Mouse (Mus musculus): ENCODE measurements around the gene Tnni3. TPM values are rescaled to one million over a fixed set of nuclear protein-coding genes. Genes with fewer than 3 reads are reported as not detected.
"Not testable (repeated sequence)": the region's sequence is repeated elsewhere in the genome, so short reads cannot be mapped to it uniquely, and the experiment has no call there.

Tnni3 gene
- polyA plus RNA-seq (2012; fragmentation: generic; extraction: Trizol), result 0.91 TPM
- long read RNA-seq, experiment 1, partial matches to known transcripts, result 1 of 2 reads
- long read RNA-seq, experiment 1, other reads (novel, unspliced or antisense), result 0 of 2 reads
- long read RNA-seq, experiment 2, result 0 reads

DNA sequence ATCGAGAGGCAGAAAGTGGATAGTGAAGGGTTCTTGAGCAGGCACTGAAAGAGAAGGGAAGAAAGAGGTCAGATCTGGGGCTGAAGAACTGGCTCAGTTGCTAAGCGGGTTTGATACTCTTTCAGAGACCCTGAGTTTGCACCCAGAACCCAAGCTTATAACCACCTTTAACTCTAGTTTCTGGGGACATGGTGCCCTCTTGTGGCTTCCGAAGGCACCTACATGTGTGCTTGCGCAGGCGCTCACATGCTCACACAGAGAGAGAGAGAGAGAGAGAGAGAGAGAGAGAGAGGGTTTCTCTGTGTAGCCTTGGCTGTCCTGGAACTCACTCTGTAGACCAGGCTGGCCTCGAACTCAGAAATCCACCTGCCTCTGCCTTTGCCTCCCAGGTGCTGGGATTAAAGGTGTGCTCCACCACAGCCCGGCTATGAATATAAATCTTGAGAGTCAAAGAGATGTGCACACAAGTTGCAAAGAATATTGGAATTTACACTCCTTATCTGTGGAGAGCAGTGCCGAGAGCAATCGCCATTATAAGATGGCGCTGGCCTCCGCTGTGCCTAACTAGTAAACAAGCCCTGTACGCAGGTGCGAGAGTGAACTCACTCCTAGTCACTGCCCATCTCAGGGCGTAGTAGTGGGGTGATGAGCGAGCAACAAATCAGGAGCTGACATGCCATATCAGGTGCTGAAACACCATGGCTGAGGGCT is at the start of gene Tnni3:
TSS of gene Tnni3 (minus strand) at position 18 of the 711 bp plus-strand sequence.
- not testable (repeated sequence) for H3K79me3 ChIP-seq (ENCODE audit: low read depth); H3ac ChIP-seq (ENCODE audit: control insufficient read depth, insufficient read length, low read depth); H3K36me3 ChIP-seq (ENCODE audit: control insufficient read depth, insufficient read depth); H3K27me3 ChIP-seq (ENCODE audit: control insufficient read depth, insufficient read depth, insufficient read length); H3K79me2 ChIP-seq (ENCODE audit: control insufficient read depth, insufficient read depth); H3K4me3 ChIP-seq (ENCODE audit: insufficient read depth, poor library complexity, severe bottlenecking)
- TF ChIP-seq CTCF (IDR thresholded peaks at IDR 0.05; ENCODE audit: control insufficient read depth, insufficient read depth, insufficient read length), result peak; percentile 13

- H3K27me3 ChIP-seq (ENCODE audit: control insufficient read depth, insufficient read depth, insufficient read length); H3K79me3 ChIP-seq (ENCODE audit: low read depth); H3K79me2 ChIP-seq (ENCODE audit: control insufficient read depth, insufficient read depth); H3K36me3 ChIP-seq (ENCODE audit: control insufficient read depth, insufficient read depth); H3K4me3 ChIP-seq (ENCODE audit: insufficient read depth, poor library complexity, severe bottlenecking); H3ac ChIP-seq (ENCODE audit: control insufficient read depth, insufficient read length, low read depth): not testable (repeated sequence)
Observed at GRCm38 (mm10) chr7:4572361-4572760, 48.3 kb upstream of the Tnni3 start.

DNA sequence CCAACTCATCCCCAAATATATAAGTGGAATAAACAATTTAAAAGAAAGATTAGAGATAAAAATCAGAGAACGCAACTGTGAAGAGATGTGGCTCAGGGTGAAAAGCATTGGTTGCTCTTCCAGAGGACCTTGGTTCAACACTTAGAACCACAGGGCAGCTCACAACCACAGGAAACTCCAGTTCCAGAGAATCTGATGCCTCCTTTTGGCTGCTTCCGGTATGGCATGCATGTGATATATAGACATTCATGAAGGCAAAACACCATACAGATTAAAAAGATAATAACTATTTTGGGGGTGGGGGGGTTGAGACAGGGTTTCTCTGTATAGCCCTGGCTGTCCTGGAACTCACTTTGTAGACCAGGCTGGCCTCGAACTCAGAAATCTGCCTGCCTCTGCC is 38.6 kb upstream of the Tnni3 start:
- no peaks in the 10 kb centered on the region for H3K79me2 ChIP-seq (ENCODE audit: control insufficient read depth, insufficient read depth)
- H3K4me3 ChIP-seq (ENCODE audit: insufficient read depth, poor library complexity, severe bottlenecking), result no peak overlapping the region
- no peak overlapping the region for H3ac ChIP-seq (ENCODE audit: control insufficient read depth, insufficient read length, low read depth)
- no peaks in the 10 kb centered on the region for H3K79me3 ChIP-seq (ENCODE audit: low read depth)
- H3K27me3 ChIP-seq (ENCODE audit: control insufficient read depth, insufficient read depth, insufficient read length), result peaks cover 18% of the 10 kb centered on the region
- TF ChIP-seq MYOG (IDR thresholded peaks at IDR 0.05; ENCODE audit: control insufficient read depth, extremely low read depth, insufficient read length) (no peak), FOSL1 (IDR thresholded peaks at IDR 0.05; ENCODE audit: insufficient read depth, low read length, poor library complexity, severe bottlenecking) (no peak), CTCF (IDR thresholded peaks at IDR 0.05; ENCODE audit: control insufficient read depth, insufficient read depth, insufficient read length) (no peak), USF1 (IDR thresholded peaks at IDR 0.05; ENCODE audit: low read depth) (no peak), MYOD1 (IDR thresholded peaks at IDR 0.05; ENCODE audit: control insufficient read depth, insufficient read length, low read depth) (no peak), MAX (IDR thresholded peaks at IDR 0.05) (no peak), CEBPB (IDR thresholded peaks at IDR 0.05; ENCODE audit: low read depth) (no peak)
- H3K36me3 ChIP-seq (ENCODE audit: control insufficient read depth, insufficient read depth), result no peaks in the 10 kb centered on the region

GRCm38 (mm10) chr7:4557167-4557560 is 33.1 kb upstream of the Tnni3 start:
- H3K4me3 ChIP-seq (ENCODE audit: insufficient read depth, poor library complexity, severe bottlenecking), result no peak overlapping the region
- H3K27me3 ChIP-seq (ENCODE audit: control insufficient read depth, insufficient read depth, insufficient read length), result peaks cover 27% of the 10 kb centered on the region
- no peaks in the 10 kb centered on the region for H3K79me2 ChIP-seq (ENCODE audit: control insufficient read depth, insufficient read depth)
- no peak for TF ChIP-seq CEBPB (IDR thresholded peaks at IDR 0.05; ENCODE audit: low read depth)
- no peak for TF ChIP-seq FOSL1 (IDR thresholded peaks at IDR 0.05; ENCODE audit: insufficient read depth, low read length, poor library complexity, severe bottlenecking)
- no peak for TF ChIP-seq MAX (IDR thresholded peaks at IDR 0.05)
- no peak for TF ChIP-seq USF1 (IDR thresholded peaks at IDR 0.05; ENCODE audit: low read depth)
- no peak for TF ChIP-seq MYOG (IDR thresholded peaks at IDR 0.05; ENCODE audit: control insufficient read depth, extremely low read depth, insufficient read length)
- no peak for TF ChIP-seq CTCF (IDR thresholded peaks at IDR 0.05; ENCODE audit: control insufficient read depth, insufficient read depth, insufficient read length)
- TF ChIP-seq MYOD1 (IDR thresholded peaks at IDR 0.05; ENCODE audit: control insufficient read depth, insufficient read length, low read depth), result no peak
- H3K79me3 ChIP-seq (ENCODE audit: low read depth), result no peaks in the 10 kb centered on the region
- H3K36me3 ChIP-seq (ENCODE audit: control insufficient read depth, insufficient read depth), result no peaks in the 10 kb centered on the region
- H3ac ChIP-seq (ENCODE audit: control insufficient read depth, insufficient read length, low read depth), result no peak overlapping the region

DNA sequence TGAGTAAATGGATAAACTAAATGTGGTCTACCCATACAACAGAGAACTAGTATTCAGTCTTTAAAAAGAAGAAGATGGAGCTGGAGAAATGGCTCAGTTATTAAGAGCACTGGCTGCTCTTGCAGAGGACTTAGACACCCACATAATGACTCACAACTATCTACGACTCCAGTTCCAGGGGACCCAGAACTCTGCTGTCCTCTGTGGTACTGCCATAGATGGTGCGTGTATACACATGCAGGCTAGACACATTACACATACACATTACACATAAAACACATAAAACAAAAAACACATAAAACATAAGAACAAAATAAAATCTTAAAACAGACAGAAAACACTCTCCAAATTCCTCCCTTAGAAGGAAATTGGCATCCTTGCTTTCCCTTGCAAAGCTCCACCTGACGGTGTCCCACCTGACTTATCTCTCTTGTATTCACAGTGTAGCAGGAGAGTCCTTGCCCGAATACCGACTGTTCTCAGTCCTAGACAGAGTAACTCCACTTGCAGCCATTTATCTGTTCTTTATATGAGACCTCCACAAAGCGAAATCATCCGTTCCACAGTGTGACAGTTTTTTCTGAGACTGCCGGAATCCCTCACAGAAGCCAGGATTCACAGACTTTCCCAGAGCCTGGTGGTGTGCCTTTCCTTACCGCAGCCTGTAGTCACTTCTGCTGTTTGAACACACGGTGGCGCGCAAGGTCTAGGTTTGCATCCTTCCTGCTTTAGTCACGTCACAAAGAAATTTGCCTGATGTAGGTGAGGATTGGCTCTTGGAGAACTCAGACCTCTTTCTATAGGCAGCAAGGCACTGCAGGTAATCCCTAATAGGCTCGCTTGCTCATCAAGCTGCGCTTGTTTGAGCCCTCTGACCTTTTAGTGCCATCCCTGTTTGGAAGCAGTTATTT is 32.5 kb upstream of the Tnni3 start:
- H3K27me3 ChIP-seq (ENCODE audit: control insufficient read depth, insufficient read depth, insufficient read length), result peaks cover 22% of the 10 kb centered on the region
- H3ac ChIP-seq (ENCODE audit: control insufficient read depth, insufficient read length, low read depth), result no peak overlapping the region
- TF ChIP-seq CTCF (IDR thresholded peaks at IDR 0.05; ENCODE audit: control insufficient read depth, insufficient read depth, insufficient read length) (peak; percentile 89), FOSL1 (IDR thresholded peaks at IDR 0.05; ENCODE audit: insufficient read depth, low read length, poor library complexity, severe bottlenecking) (no peak), USF1 (IDR thresholded peaks at IDR 0.05; ENCODE audit: low read depth) (no peak)
- H3K36me3 ChIP-seq (ENCODE audit: control insufficient read depth, insufficient read depth), result no peaks in the 10 kb centered on the region
- no peaks in the 10 kb centered on the region for H3K79me2 ChIP-seq (ENCODE audit: control insufficient read depth, insufficient read depth)
- H3K4me3 ChIP-seq (ENCODE audit: insufficient read depth, poor library complexity, severe bottlenecking), result no peak overlapping the region
- H3K79me3 ChIP-seq (ENCODE audit: low read depth), result no peaks in the 10 kb centered on the region

DNA sequence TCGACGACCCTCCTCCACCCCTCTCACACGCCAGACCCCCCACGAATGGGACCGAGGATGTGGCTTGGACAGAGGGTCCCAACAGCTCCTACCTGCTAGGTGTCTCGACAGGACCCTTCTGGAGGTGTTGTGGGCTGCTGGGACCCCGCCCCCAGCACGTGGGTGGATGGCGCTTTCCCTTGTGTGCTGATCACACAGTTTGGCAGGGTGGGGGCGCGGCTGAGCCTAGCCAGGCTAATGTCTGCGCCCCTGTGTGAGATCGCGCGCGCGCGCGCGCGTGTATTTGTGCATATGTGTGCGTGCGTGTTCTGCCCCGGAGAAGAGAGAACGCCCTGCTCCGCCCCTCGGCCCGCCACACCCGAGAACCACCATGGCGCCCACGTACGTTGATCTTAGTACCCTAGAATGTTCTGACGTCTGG is 23.2 kb upstream of the Tnni3 start, which contains the start of gene Syt5:
TSS of gene Syt5 (minus strand) at position 321 of the 421 bp plus-strand sequence.
- Histone ChIP-seq H3K27me3 (ENCODE audit: control insufficient read depth, insufficient read depth, insufficient read length) (peaks cover 21% of the 10 kb centered on the region), H3K79me2 (ENCODE audit: control insufficient read depth, insufficient read depth) (no peaks in the 10 kb centered on the region), H3ac (ENCODE audit: control insufficient read depth, insufficient read length, low read depth) (no peak within 1 kb of the TSS), H3K79me3 (ENCODE audit: low read depth) (no peaks in the 10 kb centered on the region), H3K36me3 (ENCODE audit: control insufficient read depth, insufficient read depth) (no peaks in the 10 kb centered on the region), H3K4me3 (ENCODE audit: insufficient read depth, poor library complexity, severe bottlenecking) (no peak within 1 kb of the TSS)
- no peak for TF ChIP-seq MYOG (IDR thresholded peaks at IDR 0.05; ENCODE audit: control insufficient read depth, extremely low read depth, insufficient read length)
- TF ChIP-seq MAX (IDR thresholded peaks at IDR 0.05), result no peak
- TF ChIP-seq MYOD1 (IDR thresholded peaks at IDR 0.05; ENCODE audit: control insufficient read depth, insufficient read length, low read depth), result no peak
- TF ChIP-seq FOSL1 (IDR thresholded peaks at IDR 0.05; ENCODE audit: insufficient read depth, low read length, poor library complexity, severe bottlenecking), result no peak
- TF ChIP-seq CTCF (IDR thresholded peaks at IDR 0.05; ENCODE audit: control insufficient read depth, insufficient read depth, insufficient read length), result no peak
- TF ChIP-seq CEBPB (IDR thresholded peaks at IDR 0.05; ENCODE audit: low read depth), result no peak
- TF ChIP-seq USF1 (IDR thresholded peaks at IDR 0.05; ENCODE audit: low read depth), result no peak
